Mouse (Mus musculus): ENCODE results near the gene Nr3c2. TPM values are rescaled to one million over a fixed set of nuclear protein-coding genes. Genes with fewer than 3 reads are reported as not detected.

Nr3c2 gene
- polyA plus RNA-seq, 1 experiment from 2014 or later, result 1.6 TPM

- H3K4me2 ChIP-seq, result no peak overlapping the region
- H3K4me3 ChIP-seq, result no peak overlapping the region
- WGBS, result 51% methylated on average over 10 of the region's 10 CpGs
- no peak for ATAC-seq (ENCODE audit: insufficient number of reproducible peaks, low FRiP score)
- no peak overlapping the region; the same call in 1 of the 2 replicates for H3K27ac ChIP-seq (ENCODE audit: poor library complexity, severe bottlenecking)
- H3K9ac ChIP-seq, result no peak overlapping the region
- H3K4me1 ChIP-seq (replicated peaks), result peaks cover 18% of the 10 kb centered on the region
- H3K9me3 ChIP-seq (replicated peaks), result no peaks in the 10 kb centered on the region
- no peaks in the 10 kb centered on the region for H3K27me3 ChIP-seq (replicated peaks)
- no peaks in the 10 kb centered on the region for H3K36me3 ChIP-seq
These were observed 221.7 kb downstream of the Nr3c2 start for GRCm38 (mm10) chr8:77120810-77121570.

DNA sequence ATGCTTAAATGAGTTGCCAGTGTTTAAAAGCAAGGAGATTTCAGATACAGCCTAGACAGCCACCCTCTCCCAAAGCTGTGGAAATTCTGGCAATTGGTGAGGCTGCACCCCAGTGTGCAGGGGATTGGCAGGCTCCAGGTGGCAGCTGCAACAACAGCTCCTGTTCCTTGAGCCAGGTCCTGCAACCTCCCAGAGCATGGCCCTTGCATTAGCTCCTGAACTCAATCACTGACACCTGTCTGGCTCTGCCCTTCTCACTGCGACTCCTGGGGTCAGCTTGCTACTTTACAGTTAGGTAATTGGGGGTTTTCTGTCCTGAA is 222.3 kb downstream of the Nr3c2 start:
- H3K4me1 ChIP-seq (replicated peaks), result peaks cover 17% of the 10 kb centered on the region
- no peaks in the 10 kb centered on the region for H3K36me3 ChIP-seq
- H3K9me3 ChIP-seq (replicated peaks), result no peaks in the 10 kb centered on the region
- no peak overlapping the region for H3K4me2 ChIP-seq
- 18% methylated on average over 1 of the region's 1 CpGs for WGBS
- H3K4me3 ChIP-seq, result no peak overlapping the region
- no peak overlapping the region; the same call in 1 of the 2 replicates for H3K27ac ChIP-seq (ENCODE audit: poor library complexity, severe bottlenecking)
- H3K27me3 ChIP-seq (replicated peaks), result no peaks in the 10 kb centered on the region
- ATAC-seq (ENCODE audit: insufficient number of reproducible peaks, low FRiP score), result no peak
- H3K9ac ChIP-seq, result no peak overlapping the region

- Histone ChIP-seq H3K4me2 (no peak overlapping the region), H3K9me3 (replicated peaks) (no peaks in the 10 kb centered on the region), H3K4me3 (no peak overlapping the region), H3K27me3 (replicated peaks) (no peaks in the 10 kb centered on the region), H3K27ac (ENCODE audit: poor library complexity, severe bottlenecking) (no peak overlapping the region; the same call in 1 of the 2 replicates), H3K36me3 (no peaks in the 10 kb centered on the region), H3K4me1 (replicated peaks) (peaks cover 17% of the 10 kb centered on the region), H3K9ac (no peak overlapping the region)
- ATAC-seq (ENCODE audit: insufficient number of reproducible peaks, low FRiP score), result no peak; the same call in 1 of the 2 replicates
- 16% methylated on average over 5 of the region's 5 CpGs for WGBS
These were observed 223.1 kb downstream of the Nr3c2 start for GRCm38 (mm10) chr8:77122300-77122699.

DNA sequence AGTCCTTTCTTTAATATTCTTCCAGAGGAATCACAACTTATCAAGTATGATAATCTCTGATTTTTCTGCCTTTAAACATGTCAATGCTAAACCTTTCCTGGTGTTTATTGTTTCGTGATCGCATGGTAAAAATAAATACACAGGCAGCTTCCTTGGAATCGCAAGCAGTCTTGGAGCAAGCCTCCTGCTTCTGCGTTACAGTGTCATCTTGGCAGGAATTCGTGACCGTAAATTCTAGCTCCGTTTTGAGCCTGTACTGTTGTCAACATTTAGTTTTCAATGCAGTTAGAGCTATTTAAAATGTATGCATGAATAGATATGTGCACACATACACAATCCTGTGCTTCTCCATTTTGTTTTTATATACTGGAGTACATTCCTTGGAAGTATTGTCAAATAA is 226.5 kb downstream of the Nr3c2 start:
- Histone ChIP-seq H3K9me3 (replicated peaks) (no peaks in the 10 kb centered on the region), H3K4me3 (no peak overlapping the region), H3K9ac (no peak overlapping the region), H3K27ac (ENCODE audit: poor library complexity, severe bottlenecking) (no peak overlapping the region), H3K4me1 (replicated peaks) (peaks cover 16% of the 10 kb centered on the region), H3K27me3 (replicated peaks) (no peaks in the 10 kb centered on the region), H3K4me2 (no peak overlapping the region), H3K36me3 (no peaks in the 10 kb centered on the region)
- ATAC-seq (ENCODE audit: insufficient number of reproducible peaks, low FRiP score), result no peak
- 89% methylated on average over 7 of the region's 7 CpGs for WGBS

DNA sequence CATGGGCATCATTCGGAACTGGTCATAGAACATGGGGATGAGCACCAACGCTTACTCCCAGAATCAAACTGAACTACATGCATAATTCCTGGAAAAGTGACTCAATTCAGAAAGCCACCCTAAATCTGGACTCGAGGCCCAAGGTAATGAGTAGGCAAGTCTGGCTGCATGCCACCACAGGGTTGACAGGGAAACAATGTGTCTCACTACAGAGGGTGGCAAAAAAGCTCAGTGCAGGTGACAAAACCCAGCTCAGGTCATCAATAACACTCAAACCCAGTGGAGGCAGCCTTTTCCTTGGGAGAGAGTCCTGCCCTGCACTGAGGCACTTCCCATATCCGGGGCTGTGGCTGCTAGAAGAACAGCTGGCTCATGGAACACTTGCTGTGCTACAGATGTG is 228.8 kb downstream of the Nr3c2 start:
- H3K9ac ChIP-seq, result no peak overlapping the region
- H3K27ac ChIP-seq (ENCODE audit: poor library complexity, severe bottlenecking), result no peak overlapping the region
- no peak overlapping the region for H3K4me2 ChIP-seq
- H3K4me3 ChIP-seq, result no peak overlapping the region
- H3K27me3 ChIP-seq (replicated peaks), result no peaks in the 10 kb centered on the region
- no peaks in the 10 kb centered on the region for H3K36me3 ChIP-seq
- H3K4me1 ChIP-seq (replicated peaks), result peaks cover 4% of the 10 kb centered on the region
- ATAC-seq (ENCODE audit: insufficient number of reproducible peaks, low FRiP score), result no peak
- WGBS, result 82% methylated on average over 4 of the region's 4 CpGs
- no peaks in the 10 kb centered on the region for H3K9me3 ChIP-seq (replicated peaks)

DNA sequence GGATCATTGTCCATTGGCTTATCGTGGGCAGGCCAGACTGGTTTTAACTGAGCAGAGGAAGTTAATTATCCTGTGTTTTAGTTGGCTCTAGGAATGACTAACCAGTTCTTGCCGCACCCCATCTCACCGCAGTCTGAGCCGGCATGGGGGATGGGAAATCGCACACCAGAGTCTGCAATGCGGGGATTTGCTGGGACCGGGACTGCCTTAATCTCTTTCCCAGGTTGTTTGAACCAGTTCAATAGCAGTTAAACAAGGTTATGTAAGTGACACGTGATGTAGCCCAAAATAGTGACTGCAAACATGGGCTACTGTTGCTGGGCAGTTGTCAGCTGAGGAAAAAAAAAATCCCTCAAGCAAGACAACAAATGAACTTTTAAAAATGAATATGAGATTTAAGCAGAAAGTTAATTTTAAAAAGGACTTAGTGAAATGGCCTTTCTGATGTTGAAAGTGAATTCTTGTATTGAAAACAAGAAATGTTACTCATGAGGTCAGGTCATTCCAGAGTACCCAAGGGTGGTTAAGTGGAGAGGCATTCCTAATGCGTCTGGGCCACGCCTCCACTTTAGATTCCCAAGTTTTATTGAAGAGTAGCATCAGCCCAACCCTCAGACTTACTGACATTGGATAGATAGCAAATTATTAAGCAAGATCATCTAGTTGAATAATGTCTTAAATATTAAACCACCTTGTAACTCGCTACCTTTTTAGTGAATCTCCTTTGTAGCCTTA is 233.8 kb downstream of the Nr3c2 start:
- Histone ChIP-seq H3K27ac (ENCODE audit: poor library complexity, severe bottlenecking) (peak overlapping the region; percentile 14; the same call in 1 of the 2 replicates), H3K4me2 (peak overlapping the region; percentile 50), H3K4me1 (replicated peaks) (peaks cover 12% of the 10 kb centered on the region), H3K27me3 (replicated peaks) (no peaks in the 10 kb centered on the region), H3K9me3 (replicated peaks) (0 out of 2 replicates have a peak, but pooled peaks cover 5% of the 10 kb centered on the region), H3K4me3 (no peak overlapping the region), H3K36me3 (no peaks in the 10 kb centered on the region), H3K9ac (no peak overlapping the region)
- peak; percentile 79 for ATAC-seq (ENCODE audit: insufficient number of reproducible peaks, low FRiP score)
- WGBS, result 28% methylated on average over 11 of the region's 11 CpGs

DNA sequence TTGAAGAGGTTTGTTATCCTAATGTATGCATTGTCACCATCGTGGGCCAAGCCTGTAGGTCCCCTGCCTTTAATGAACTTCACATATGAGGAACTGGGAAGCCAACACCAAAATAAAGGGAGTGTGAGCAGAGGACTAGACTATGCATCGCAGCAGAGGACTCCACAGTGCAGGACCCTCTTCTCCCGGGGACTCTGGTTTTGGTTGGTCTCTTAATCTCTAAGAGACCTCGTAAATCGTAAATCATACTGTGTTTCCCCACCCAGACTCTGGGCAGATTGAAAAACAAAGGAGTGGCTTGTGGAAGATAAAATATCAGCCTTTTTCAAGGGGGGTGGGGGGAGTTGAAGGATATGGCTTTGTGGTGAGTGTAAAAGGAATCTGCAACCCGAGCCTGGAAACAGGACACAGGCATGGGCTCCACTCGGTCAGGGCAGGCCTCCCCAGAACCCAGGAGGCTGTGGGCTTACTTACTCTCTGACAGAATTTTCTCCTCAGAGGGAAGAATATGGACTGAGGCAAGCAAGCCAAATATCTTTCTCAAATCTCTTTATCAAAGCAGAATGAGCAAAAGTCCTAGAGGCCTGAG is 234.6 kb downstream of the Nr3c2 start:
- Histone ChIP-seq H3K4me2 (no peak overlapping the region), H3K9ac (no peak overlapping the region), H3K4me1 (replicated peaks) (peaks cover 12% of the 10 kb centered on the region), H3K9me3 (replicated peaks) (0 out of 2 replicates have a peak, but pooled peaks cover 5% of the 10 kb centered on the region), H3K27ac (ENCODE audit: poor library complexity, severe bottlenecking) (no peak overlapping the region), H3K36me3 (no peaks in the 10 kb centered on the region), H3K4me3 (no peak overlapping the region), H3K27me3 (replicated peaks) (no peaks in the 10 kb centered on the region)
- 40% methylated on average over 7 of the region's 7 CpGs for WGBS
- no peak for ATAC-seq (ENCODE audit: insufficient number of reproducible peaks, low FRiP score)

- Histone ChIP-seq H3K9me3 (replicated peaks) (peaks cover 8% of the 10 kb centered on the region), H3K4me1 (replicated peaks) (no peaks in the 10 kb centered on the region), H3K27ac (ENCODE audit: poor library complexity, severe bottlenecking) (no peak overlapping the region), H3K36me3 (no peaks in the 10 kb centered on the region), H3K4me3 (no peak overlapping the region), H3K27me3 (replicated peaks) (no peaks in the 10 kb centered on the region), H3K4me2 (no peak overlapping the region), H3K9ac (no peak overlapping the region)
- WGBS, result 77% methylated on average over 3 of the region's 3 CpGs
- 0 out of 2 replicates have a peak, but pooled peaks have one; percentile 15 for ATAC-seq (ENCODE audit: insufficient number of reproducible peaks, low FRiP score)
These were observed 246.0 kb downstream of the Nr3c2 start for GRCm38 (mm10) chr8:77145285-77145684.

GRCm38 (mm10) chr8:77154496-77154895 is 255.3 kb downstream of the Nr3c2 start:
- no peak for ATAC-seq (ENCODE audit: insufficient number of reproducible peaks, low FRiP score)
- no peaks in the 10 kb centered on the region for H3K27me3 ChIP-seq (replicated peaks)
- H3K4me1 ChIP-seq (replicated peaks), result no peaks in the 10 kb centered on the region
- H3K27ac ChIP-seq (ENCODE audit: poor library complexity, severe bottlenecking), result no peak overlapping the region
- no peak overlapping the region for H3K9ac ChIP-seq
- no peak overlapping the region for H3K4me3 ChIP-seq
- no peaks in the 10 kb centered on the region for H3K36me3 ChIP-seq
- WGBS, result 38% methylated on average over 3 of the region's 3 CpGs
- no peak overlapping the region for H3K4me2 ChIP-seq
- H3K9me3 ChIP-seq (replicated peaks), result no peaks in the 10 kb centered on the region

DNA sequence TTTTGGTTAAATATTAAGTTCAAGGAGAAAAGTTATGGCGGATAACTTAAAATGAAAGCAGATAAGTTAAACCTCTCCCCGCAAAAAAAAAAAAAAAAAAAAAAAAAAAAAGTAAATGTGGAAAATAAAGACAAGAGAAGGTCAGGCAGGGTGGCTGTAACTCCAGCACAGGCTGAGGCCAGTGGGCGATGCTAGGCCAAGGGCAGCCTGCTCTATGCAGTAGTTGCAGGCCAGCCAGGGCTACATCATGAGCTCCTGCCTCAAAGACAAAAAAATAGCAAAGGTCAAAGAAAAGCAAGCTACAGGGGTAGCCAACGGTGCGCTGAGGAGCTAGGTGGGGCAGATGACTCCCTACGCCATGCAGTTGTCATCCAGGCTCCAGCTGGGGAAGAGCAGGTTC is 270.1 kb downstream of the Nr3c2 start:
- WGBS, result 87% methylated on average over 6 of the region's 6 CpGs
- no peak for ATAC-seq (ENCODE audit: insufficient number of reproducible peaks, low FRiP score)
- Histone ChIP-seq H3K27me3 (replicated peaks) (no peaks in the 10 kb centered on the region), H3K27ac (ENCODE audit: poor library complexity, severe bottlenecking) (no peak overlapping the region), H3K9ac (no peak overlapping the region), H3K4me2 (no peak overlapping the region), H3K36me3 (no peaks in the 10 kb centered on the region), H3K4me3 (no peak overlapping the region), H3K4me1 (replicated peaks) (peaks cover 8% of the 10 kb centered on the region; the same call in 1 of the 2 replicates), H3K9me3 (replicated peaks) (0 out of 2 replicates have a peak, but pooled peaks cover 3% of the 10 kb centered on the region)

DNA sequence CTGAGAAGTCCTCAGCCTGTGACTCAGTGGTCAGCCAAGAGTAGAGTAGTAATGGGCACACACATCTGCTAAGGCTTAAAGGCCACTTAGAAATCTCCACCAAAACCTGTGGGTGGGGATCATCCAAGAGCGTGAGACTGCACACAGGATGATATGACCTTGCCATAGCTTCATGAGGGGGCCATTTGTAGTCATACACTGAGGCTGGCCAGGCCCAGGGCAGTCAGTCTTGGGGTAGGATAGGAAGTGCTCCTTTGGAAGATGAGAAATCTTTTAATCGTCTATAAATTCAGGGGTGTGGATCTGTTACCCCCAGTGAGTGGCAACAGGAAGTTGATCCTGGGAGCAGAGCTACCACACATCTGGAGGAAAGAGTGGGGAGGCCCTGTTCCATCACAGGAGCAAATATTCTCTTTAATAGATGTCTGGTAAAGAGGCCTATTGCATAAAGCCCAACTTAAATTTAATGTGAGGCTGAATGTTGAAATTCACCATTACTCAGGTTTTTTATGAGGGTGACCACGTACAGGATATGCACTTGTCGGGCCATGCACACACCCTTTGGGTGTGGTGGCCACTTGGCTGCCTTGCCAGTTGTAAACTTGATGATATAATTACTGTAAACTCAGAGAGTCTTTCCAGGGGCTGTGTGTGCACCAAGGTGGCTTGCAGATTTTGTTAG is 270.7 kb downstream of the Nr3c2 start:
- WGBS, result 81% methylated on average over 4 of the region's 4 CpGs
- no peak for ATAC-seq (ENCODE audit: insufficient number of reproducible peaks, low FRiP score)
- Histone ChIP-seq H3K36me3 (no peaks in the 10 kb centered on the region), H3K4me3 (no peak overlapping the region), H3K4me1 (replicated peaks) (0 out of 2 replicates have a peak, but pooled peaks cover 6% of the 10 kb centered on the region), H3K4me2 (no peak overlapping the region), H3K27me3 (replicated peaks) (no peaks in the 10 kb centered on the region), H3K9me3 (replicated peaks) (0 out of 2 replicates have a peak, but pooled peaks cover 3% of the 10 kb centered on the region), H3K27ac (ENCODE audit: poor library complexity, severe bottlenecking) (no peak overlapping the region), H3K9ac (no peak overlapping the region)
